Mouse (Mus musculus) testis, adult 2 months (tissue): ENCODE results near the gene Dner. TPM values are rescaled to one million over a fixed set of nuclear protein-coding genes. Genes with fewer than 3 reads are reported as not detected.
A peak's percentile ranks its signal among the peaks of the same experiment; 100 is the strongest.

Source experiments
- H3K27ac ChIP-seq: fragments of 200-500 bp; 2 replicates; pipeline ENCODE4 v1.5.1; 2012; ENCODE audit warnings: low read depth, low read length; ENCODE audit not compliant: control insufficient read depth, insufficient read depth
- H3K27me3 ChIP-seq: fragments of 200-500 bp; 2 replicates; pipeline ENCODE4 v1.6.1; 2012; ENCODE audit warnings: mild to moderate bottlenecking, low read length, moderate library complexity; ENCODE audit not compliant: control insufficient read depth, insufficient read depth
- H3K36me3 ChIP-seq: fragments of 200-500 bp; 2 replicates; pipeline ENCODE4 v1.6.1; 2012; ENCODE audit warnings: mild to moderate bottlenecking, low read length; ENCODE audit not compliant: control insufficient read depth, insufficient read depth
- H3K4me1 ChIP-seq: fragments of 200-500 bp; 2 replicates; pipeline ENCODE4 v1.6.1; 2012; ENCODE audit warnings: low read length; ENCODE audit not compliant: control insufficient read depth, insufficient read depth
- H3K4me3 ChIP-seq: fragments of 200-500 bp; 2 replicates; pipeline ENCODE4 v1.5.1; 2012; ENCODE audit warnings: low read depth, mild to moderate bottlenecking, low read length, moderate library complexity, mixed read lengths; ENCODE audit not compliant: control insufficient read depth
- CTCF ChIP-seq: fragments of 200-500 bp; IDR thresholded peaks from 2 replicates; pipeline ENCODE4 v1.5.1; 2012; ENCODE audit warnings: low read depth, mild to moderate bottlenecking, inconsistent platforms, low read length, moderate library complexity; ENCODE audit not compliant: control insufficient read depth, insufficient read depth, insufficient replicate concordance
- POLR2A ChIP-seq: fragments of 200-500 bp; IDR thresholded peaks from 2 replicates; pipeline ENCODE4 v1.6.1; 2012; ENCODE audit warnings: low read depth, mild to moderate bottlenecking, inconsistent platforms, low read length, moderate library complexity; ENCODE audit not compliant: control insufficient read depth
- polyA plus RNA-seq: library from polyadenylated mRNA; depleted of rRNA; stranded (reverse); fragments of >200 nt; gene quantifications from 2 replicates; pipeline ENCODE4 v1.2.3, GENCODE M21; 2012

The Dner gene
- polyA plus RNA-seq, 1 experiment, result 0.65 TPM

GRCm38 (mm10) chr1:84613119-84613518 lies 82.9 kb downstream of the Dner start:
- no peak for TF ChIP-seq CTCF
- no peak for TF ChIP-seq POLR2A
- H3K27ac ChIP-seq, result no peak overlapping the region
- no peak overlapping the region for H3K4me3 ChIP-seq

DNA sequence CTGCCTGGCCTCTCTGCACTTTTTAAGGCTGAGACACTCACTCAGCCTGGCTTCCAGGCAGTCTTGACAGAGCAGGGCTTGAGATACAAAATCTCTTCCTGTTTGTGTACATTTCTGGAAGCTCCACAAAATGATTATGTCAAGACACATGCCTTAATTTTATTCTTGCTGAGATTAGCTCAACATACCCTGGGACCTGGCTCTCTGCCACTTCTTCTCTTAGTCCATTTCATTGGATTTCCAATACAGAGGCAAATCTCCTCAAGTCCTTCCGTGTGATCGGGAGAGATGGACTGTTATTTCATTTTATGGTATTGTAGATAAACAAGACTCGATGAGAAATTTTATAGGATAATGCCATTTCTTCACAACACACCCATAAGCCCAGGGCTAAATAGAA lies 84.7 kb downstream of the Dner start:
- no peak overlapping the region for H3K4me3 ChIP-seq
- H3K4me1 ChIP-seq, result no peaks in the 10 kb centered on the region
- H3K27ac ChIP-seq, result no peak overlapping the region
- no peaks in the 10 kb centered on the region for H3K27me3 ChIP-seq
- no peaks in the 10 kb centered on the region for H3K36me3 ChIP-seq
- no peak for TF ChIP-seq CTCF
- TF ChIP-seq POLR2A, result no peak

More at GRCm38 (mm10) chr1:84613119-84613518, 82.9 kb downstream of the Dner start:
- no peaks in the 10 kb centered on the region for H3K36me3 ChIP-seq
- H3K4me1 ChIP-seq, result no peaks in the 10 kb centered on the region
- no peaks in the 10 kb centered on the region for H3K27me3 ChIP-seq

DNA sequence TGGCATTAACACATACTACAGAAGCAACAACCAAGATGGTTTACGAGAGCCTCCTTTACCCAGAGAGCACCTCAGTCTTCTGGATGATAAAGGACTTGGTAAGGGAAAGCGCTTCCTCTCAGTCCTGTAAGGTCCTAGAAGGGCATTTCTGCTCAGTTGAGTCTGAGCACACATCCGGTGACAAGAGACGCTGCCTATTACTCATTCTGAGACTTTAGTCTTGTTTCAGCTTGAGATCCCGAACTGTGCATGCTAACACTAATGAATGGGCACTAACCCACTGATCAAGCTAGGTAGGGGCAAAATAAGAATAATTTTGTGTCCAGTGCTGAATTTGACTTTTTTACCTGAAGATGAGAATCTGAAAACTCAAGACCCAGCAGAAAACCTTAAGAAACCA lies 97.0 kb downstream of the Dner start:
- Histone ChIP-seq H3K4me1 (no peaks in the 10 kb centered on the region), H3K27ac (no peak overlapping the region), H3K4me3 (no peak overlapping the region), H3K36me3 (no peaks in the 10 kb centered on the region), H3K27me3 (no peaks in the 10 kb centered on the region)
- no peak for TF ChIP-seq CTCF
- no peak for TF ChIP-seq POLR2A

- Histone ChIP-seq H3K27me3 (no peaks in the 10 kb centered on the region), H3K4me1 (no peaks in the 10 kb centered on the region), H3K27ac (no peak overlapping the region), H3K4me3 (no peak overlapping the region), H3K36me3 (no peaks in the 10 kb centered on the region)
- no peak for TF ChIP-seq CTCF
These were observed 100.0 kb downstream of the Dner start for GRCm38 (mm10) chr1:84596023-84596422.

DNA sequence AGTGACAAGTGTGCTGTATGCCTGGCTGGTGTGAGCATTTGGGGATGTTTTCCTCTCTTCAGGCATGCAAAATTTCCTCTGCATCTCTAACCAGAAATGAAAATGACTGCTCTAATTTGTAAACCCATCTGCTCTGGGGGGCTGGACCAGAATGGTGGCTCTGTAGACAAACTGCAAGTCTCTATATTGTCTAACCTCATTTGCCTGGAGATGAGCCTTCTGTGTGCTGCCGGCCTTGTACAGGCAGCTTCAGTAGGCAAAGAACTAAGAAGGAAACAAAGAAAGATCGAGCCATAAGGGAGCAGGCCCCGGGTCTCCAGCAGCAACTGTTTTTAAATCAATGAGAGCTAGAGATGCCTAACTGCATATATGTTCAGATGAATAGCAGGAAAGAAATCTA lies 103.6 kb downstream of the Dner start:
- H3K27me3 ChIP-seq, result no peaks in the 10 kb centered on the region
- TF ChIP-seq CTCF (no peak), POLR2A (no peak)
- H3K27ac ChIP-seq, result no peak overlapping the region
- no peak overlapping the region for H3K4me3 ChIP-seq
- no peaks in the 10 kb centered on the region for H3K36me3 ChIP-seq
- H3K4me1 ChIP-seq, result no peaks in the 10 kb centered on the region

GRCm38 (mm10) chr1:84590534-84590933 lies 105.5 kb downstream of the Dner start:
- TF ChIP-seq POLR2A (no peak), CTCF (no peak)
- Histone ChIP-seq H3K27ac (no peak overlapping the region), H3K36me3 (no peaks in the 10 kb centered on the region), H3K4me1 (no peaks in the 10 kb centered on the region), H3K27me3 (no peaks in the 10 kb centered on the region), H3K4me3 (no peak overlapping the region)

DNA sequence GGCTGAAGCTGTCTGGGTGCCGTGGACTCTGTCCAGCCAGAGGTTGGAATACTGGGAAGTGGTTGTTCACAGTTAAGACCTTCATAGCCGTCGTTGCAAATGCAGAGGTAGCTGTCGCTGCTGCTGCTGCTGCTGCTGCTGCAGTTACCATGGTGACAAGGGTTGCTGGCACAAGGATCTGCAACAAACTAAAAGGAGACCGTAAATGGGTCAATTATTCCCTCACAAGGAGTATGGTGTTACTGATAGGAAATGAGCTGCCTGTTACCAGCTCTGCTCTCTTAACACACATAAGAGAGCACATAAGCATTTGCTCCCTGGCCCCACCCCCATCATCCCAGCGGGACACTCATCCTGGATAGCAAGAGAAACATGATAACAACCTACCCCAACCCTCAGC lies 110.6 kb downstream of the Dner start:
- Histone ChIP-seq H3K4me3 (peak overlapping the region; percentile 46), H3K4me1 (no peaks in the 10 kb centered on the region; the same call in 1 of the 2 replicates), H3K36me3 (no peaks in the 10 kb centered on the region), H3K27me3 (no peaks in the 10 kb centered on the region), H3K27ac (no peak overlapping the region)
- TF ChIP-seq CTCF (no peak), POLR2A (no peak)

DNA sequence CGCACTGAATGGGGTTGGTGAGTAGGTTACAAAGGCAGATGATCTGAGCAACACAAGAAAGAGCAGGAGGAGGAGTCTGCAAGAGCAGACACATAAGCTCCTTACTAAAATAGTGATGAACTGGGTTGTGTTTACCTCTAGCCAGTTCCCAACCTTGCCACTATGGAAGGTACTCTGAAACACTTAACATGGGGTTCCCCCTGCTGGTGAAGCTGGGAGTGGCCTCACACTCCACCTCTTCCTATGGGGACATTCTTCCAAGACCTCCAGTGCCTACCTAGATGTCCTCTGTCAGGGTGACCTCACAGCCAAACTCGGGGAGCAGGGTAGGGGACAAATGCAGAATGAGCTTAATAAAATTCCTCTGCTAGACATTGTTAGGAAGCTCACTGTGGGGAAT lies 114.2 kb downstream of the Dner start:
- TF ChIP-seq POLR2A, result no peak
- TF ChIP-seq CTCF, result peak; percentile 47; the same call in 1 of the 2 replicates
- no peak overlapping the region for H3K4me3 ChIP-seq
- no peaks in the 10 kb centered on the region for H3K36me3 ChIP-seq
- H3K4me1 ChIP-seq, result no peaks in the 10 kb centered on the region; the same call in 1 of the 2 replicates
- H3K27me3 ChIP-seq, result no peaks in the 10 kb centered on the region
- H3K27ac ChIP-seq, result no peak overlapping the region
